Comparison of ENCODE assay signal across 27 mouse cellular contexts in the genomic region with DNA sequence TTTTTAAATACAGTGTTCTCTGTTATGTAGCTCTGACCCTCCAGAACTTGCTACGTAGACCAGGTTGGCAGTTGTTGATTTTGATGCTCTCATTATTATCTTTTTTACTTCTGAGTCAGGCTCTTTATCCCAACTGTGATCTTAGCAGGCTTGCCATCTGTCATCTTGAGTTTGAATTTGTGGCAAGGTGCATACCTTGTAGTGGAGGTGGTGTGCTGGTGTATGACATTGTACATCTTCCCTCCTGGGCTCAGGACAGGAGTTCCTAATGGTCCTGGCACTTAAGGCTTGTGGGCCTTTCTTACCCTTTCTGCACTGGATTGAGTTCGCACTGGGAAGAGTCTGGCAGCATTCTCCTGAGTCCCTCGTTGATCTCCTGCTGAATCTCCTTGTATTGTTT.
"Had no signal": no experiment of that assay in that cellular context is flagged by ENCODE, and none has a peak within 500 bp of the region (broad histone marks: within the 10 kb centered on the region; RNA-seq: fewer than 3 reads in every experiment).

No protein-coding gene starts in this region.

- H3K27me3 ChIP-seq: heart, embryonic 12.5 days; hindbrain, embryonic 12.5 days; intestine, embryonic 15.5 days; limb, embryonic 13.5 days; limb, embryonic 15.5 days; liver, embryonic 12.5 days had no signal

- H3K36me3 ChIP-seq: heart, embryonic 10.5 days; heart, embryonic 12.5 days; hindbrain, embryonic 10.5 days; hindbrain, embryonic 12.5 days; intestine, embryonic 15.5 days; limb, embryonic 13.5 days; limb, embryonic 15.5 days; liver, embryonic 12.5 days had no signal

- ATAC-seq: hindbrain, embryonic 16.5 days; inflammation-experienced regulatory T-cells, adult 6 months; intestine, embryonic 15.5 days; intestine, postnatal 0 days; liver, embryonic 12.5 days had no signal

- H3K27ac ChIP-seq: gastrocnemius, adult 2 months; heart, embryonic 10.5 days; hindbrain, embryonic 10.5 days; hindbrain, embryonic 12.5 days; hindbrain, embryonic 14.5 days; intestine, embryonic 15.5 days; layer of hippocampus, adult 2 months; limb, embryonic 13.5 days; limb, embryonic 15.5 days; liver, embryonic 12.5 days; liver, embryonic 14.5 days had no signal

- H3K4me1 ChIP-seq: hindbrain, embryonic 10.5 days had no signal

- H3K4me2 ChIP-seq: heart, embryonic 12.5 days; hindbrain, embryonic 12.5 days; hindbrain, embryonic 14.5 days; intestine, embryonic 15.5 days; limb, embryonic 13.5 days; limb, embryonic 15.5 days; liver, embryonic 12.5 days had no signal

- H3K9ac ChIP-seq: heart, embryonic 12.5 days; hindbrain, embryonic 12.5 days; hindbrain, embryonic 14.5 days; intestine, embryonic 15.5 days; limb, embryonic 13.5 days; limb, embryonic 15.5 days; liver, embryonic 12.5 days; liver, embryonic 14.5 days had no signal

- DNase-seq: gastrocnemius, adult 2 months; gastrocnemius, postnatal 10 days; gastrocnemius, postnatal 25 days; heart, adult 18-20 months; heart, postnatal 10 days; heart, postnatal 4 days; kidney, adult 18-20 months; kidney, adult 8-10 months; kidney, postnatal 10 days; kidney, postnatal 25 days; kidney, postnatal 4 days; layer of hippocampus, postnatal 36 days; left cerebral cortex, postnatal 4 days had no signal

- H3K4me3 ChIP-seq: gastrocnemius, adult 2 months; heart, embryonic 10.5 days; heart, embryonic 12.5 days; hindbrain, embryonic 10.5 days; hindbrain, embryonic 12.5 days; intestine, embryonic 15.5 days; layer of hippocampus, adult 2 months; limb, embryonic 13.5 days; limb, embryonic 15.5 days; liver, embryonic 12.5 days had no signal

- H3K9me3 ChIP-seq: heart, embryonic 10.5 days; heart, embryonic 12.5 days; hindbrain, embryonic 10.5 days; hindbrain, embryonic 12.5 days; intestine, embryonic 15.5 days; limb, embryonic 13.5 days; limb, embryonic 15.5 days; liver, embryonic 12.5 days had no signal
